Comparison of ENCODE assay signal across 17 mouse cellular contexts in the genomic region with DNA sequence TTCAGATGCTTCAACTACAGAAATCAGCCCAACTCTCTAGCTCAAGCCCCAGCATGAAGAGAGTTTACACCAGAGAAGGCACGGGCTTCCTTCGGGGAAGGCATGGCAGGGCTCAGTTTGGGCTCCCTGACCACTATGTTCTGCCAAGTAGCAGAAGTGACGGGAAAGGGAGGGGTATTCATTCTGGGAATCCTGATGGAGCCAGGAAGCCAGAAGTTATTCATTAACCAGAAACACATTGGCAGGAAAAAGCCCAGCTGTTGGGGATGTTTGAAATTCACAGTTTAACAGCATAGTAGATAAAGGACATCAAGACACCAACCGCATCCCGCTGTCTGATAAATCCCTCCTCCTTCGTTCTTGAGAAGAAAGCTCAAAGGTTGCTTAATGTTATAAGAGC.
DNase-seq lines count a peak whose midpoint lies in the region; ATAC-seq and TF ChIP-seq lines count a peak whose summit lies in the region.
"Had no signal": no experiment of that assay in that cellular context is flagged by ENCODE, and none has a peak within 500 bp of the region (broad histone marks: within the 10 kb centered on the region; RNA-seq: fewer than 3 reads in every experiment).

No protein-coding gene starts in this region.

- TF ChIP-seq CTCF in lung, postnatal 0 days (IDR thresholded peaks at IDR 0.05), result no peak

- no peaks in the 10 kb centered on the region for H3K9me3 ChIP-seq in kidney, embryonic 15.5 days (replicated peaks)
- no peaks in the 10 kb centered on the region for H3K9me3 ChIP-seq in lung, postnatal 0 days (ENCODE audit: low read length)
- no peaks in the 10 kb centered on the region for H3K9me3 ChIP-seq in stomach, embryonic 16.5 days (replicated peaks; ENCODE audit: control insufficient read depth, low read length)
- H3K9me3 ChIP-seq in midbrain, embryonic 11.5 days (ENCODE audit: control insufficient read depth, low read length), result no peaks in the 10 kb centered on the region
- H3K9me3 ChIP-seq: G1E; hindbrain, embryonic 12.5 days; liver, embryonic 13.5 days; neural tube, embryonic 13.5 days had no signal

- 57% methylated on average over 6 of the region's 6 CpGs for WGBS in kidney, embryonic 15.5 days
- 21% methylated on average over 6 of the region's 6 CpGs for WGBS in lung, postnatal 0 days
- WGBS in stomach, embryonic 16.5 days, result 32% methylated on average over 6 of the region's 6 CpGs
- WGBS in midbrain, embryonic 11.5 days, result 81% methylated on average over 6 of the region's 6 CpGs

- no peak overlapping the region for H3K9ac ChIP-seq in kidney, embryonic 15.5 days
- H3K9ac ChIP-seq in lung, postnatal 0 days (replicated peaks; ENCODE audit: low read depth), result no peak overlapping the region
- no peak overlapping the region for H3K9ac ChIP-seq in stomach, embryonic 16.5 days (ENCODE audit: low read length)
- H3K9ac ChIP-seq in midbrain, embryonic 11.5 days (ENCODE audit: low read length), result no peak overlapping the region
- H3K9ac ChIP-seq: hindbrain, embryonic 12.5 days; liver, embryonic 13.5 days; neural tube, embryonic 13.5 days had no signal

- peaks cover 10% of the 10 kb centered on the region for H3K4me1 ChIP-seq in kidney, embryonic 15.5 days
- H3K4me1 ChIP-seq in lung, postnatal 0 days (ENCODE audit: insufficient read depth, low read depth, low read length), result no peaks in the 10 kb centered on the region
- H3K4me1 ChIP-seq in stomach, embryonic 16.5 days (ENCODE audit: control insufficient read depth, insufficient read depth, low read length), result no peaks in the 10 kb centered on the region
- no peaks in the 10 kb centered on the region for H3K4me1 ChIP-seq in midbrain, embryonic 11.5 days (ENCODE audit: control insufficient read depth, insufficient read depth, low read length)
- H3K4me1 ChIP-seq: liver, embryonic 13.5 days had no signal

- TF ChIP-seq EP300 in lung, postnatal 0 days (IDR thresholded peaks at IDR 0.05), result no peak

- no peak overlapping the region for H3K4me3 ChIP-seq in kidney, embryonic 15.5 days (replicated peaks)
- no peak overlapping the region for H3K4me3 ChIP-seq in lung, postnatal 0 days (ENCODE audit: low read depth, low read length)
- H3K4me3 ChIP-seq in stomach, embryonic 16.5 days (replicated peaks; ENCODE audit: low read length), result no peak overlapping the region
- no peak overlapping the region for H3K4me3 ChIP-seq in midbrain, embryonic 11.5 days (ENCODE audit: low read depth, low read length)
- H3K4me3 ChIP-seq: hindbrain, embryonic 12.5 days; liver, embryonic 13.5 days; neural tube, embryonic 13.5 days had no signal

- no peaks in the 10 kb centered on the region for H3K27me3 ChIP-seq in kidney, embryonic 15.5 days
- no peaks in the 10 kb centered on the region for H3K27me3 ChIP-seq in lung, postnatal 0 days (replicated peaks; ENCODE audit: insufficient read depth, low read length)
- no peaks in the 10 kb centered on the region for H3K27me3 ChIP-seq in stomach, embryonic 16.5 days (ENCODE audit: control insufficient read depth, insufficient read depth, low read length)
- H3K27me3 ChIP-seq in midbrain, embryonic 11.5 days (ENCODE audit: control insufficient read depth, insufficient read depth, low read length), result no peaks in the 10 kb centered on the region
- H3K27me3 ChIP-seq: hindbrain, embryonic 12.5 days; neural tube, embryonic 13.5 days had no signal

- no peak overlapping the region for H3K27ac ChIP-seq in kidney, embryonic 15.5 days
- H3K27ac ChIP-seq in lung, postnatal 0 days (ENCODE audit: low read length), result no peak overlapping the region
- no peak overlapping the region for H3K27ac ChIP-seq in stomach, embryonic 16.5 days (ENCODE audit: low read length)
- H3K27ac ChIP-seq in midbrain, embryonic 11.5 days (ENCODE audit: low read depth, low read length), result no peak overlapping the region
- H3K27ac ChIP-seq: hindbrain, embryonic 12.5 days; liver, embryonic 13.5 days; neural tube, embryonic 13.5 days had no signal

- H3K4me2 ChIP-seq in kidney, embryonic 15.5 days, result no peak overlapping the region
- no peak overlapping the region for H3K4me2 ChIP-seq in lung, postnatal 0 days (replicated peaks; ENCODE audit: low read depth, low read length)
- no peak overlapping the region for H3K4me2 ChIP-seq in stomach, embryonic 16.5 days (ENCODE audit: low read depth, low read length)
- no peak overlapping the region for H3K4me2 ChIP-seq in midbrain, embryonic 11.5 days
- H3K4me2 ChIP-seq: heart, embryonic 11.5 days; hindbrain, embryonic 12.5 days; liver, embryonic 13.5 days; neural tube, embryonic 13.5 days had no signal

- DNase-seq in cerebellum, postnatal 14 days, result peak; percentile 11 to 20
- DNase-seq in cerebellum, adult 11 months, result no peak
- peak; percentile 28 for DNase-seq in kidney, adult 18-20 months
- peak; percentile 31 for DNase-seq in lung, postnatal 0 days (ENCODE audit: low spot score)
- DNase-seq in lung, postnatal 36 days, result no peak
- DNase-seq in midbrain, embryonic 11.5 days (ENCODE audit: low spot score, missing footprints), result no peak
- DNase-seq: cerebellum, adult 8-10 months; liver, embryonic 13.5 days; midbrain, embryonic 14.5 days; right cerebral cortex, adult 18-20 months; thymus, adult 18-20 months had no signal

- ATAC-seq in kidney, embryonic 15.5 days (replicated peaks; ENCODE audit: low FRiP score), result no peak
- peak; percentile 21; the same call in 1 of the 2 replicates for ATAC-seq in lung, postnatal 0 days
- ATAC-seq in stomach, embryonic 16.5 days (ENCODE audit: insufficient read depth, low FRiP score), result 0 out of 2 replicates have a peak, but pooled peaks have one; percentile 29
- no peak for ATAC-seq in midbrain, embryonic 11.5 days (ENCODE audit: low FRiP score)

- no peaks in the 10 kb centered on the region for H3K36me3 ChIP-seq in kidney, embryonic 15.5 days
- no peaks in the 10 kb centered on the region for H3K36me3 ChIP-seq in lung, postnatal 0 days (ENCODE audit: insufficient read depth, low read length)
- no peaks in the 10 kb centered on the region for H3K36me3 ChIP-seq in stomach, embryonic 16.5 days (ENCODE audit: control insufficient read depth, insufficient read depth, low read length)
- H3K36me3 ChIP-seq in midbrain, embryonic 11.5 days (ENCODE audit: control insufficient read depth, insufficient read depth, low read length), result no peaks in the 10 kb centered on the region
- H3K36me3 ChIP-seq: G1E; hindbrain, embryonic 12.5 days; liver, embryonic 13.5 days; neural tube, embryonic 13.5 days had no signal

Comparison
In these comparisons a context has a peak if more than half of its experiments do, and no peak if none do; other contexts are left out.
1. DNase-seq: peak in cerebellum, postnatal 14 days (2 of 2), kidney, adult 18-20 months (single experiment) and lung, postnatal 0 days (single experiment); none in cerebellum, adult 11 months (single experiment), lung, postnatal 36 days (single experiment) and midbrain, embryonic 11.5 days (single experiment).
2. ATAC-seq: peak in lung, postnatal 0 days (single experiment) and stomach, embryonic 16.5 days (single experiment); none in kidney, embryonic 15.5 days (single experiment) and midbrain, embryonic 11.5 days (single experiment).